Mouse (Mus musculus): ENCODE results near the gene Tgif2lx1. TPM values are rescaled to one million over a fixed set of nuclear protein-coding genes. Genes with fewer than 3 reads are reported as not detected.
"Not testable (repeated sequence)": the region's sequence is repeated elsewhere in the genome, so short reads cannot be mapped to it uniquely, and the experiment has no call there.

The Tgif2lx1 gene
- total RNA-seq (2021), result not detected

GRCm38 (mm10) chrX:118480637-118481036, at the start of gene Tgif2lx1:
Tgif2lx1 (minus strand) TSS chrX:118480737.
- intact Hi-C loops (cut with DNase I); DNase-seq (ENCODE audit: low spot score in 2 of 2): not testable (repeated sequence)

Other genes with a start within 250 kb of the Tgif2lx1 start
- gene Tgif2lx2, start 53.5 kb downstream of the Tgif2lx1 start, total RNA-seq (2021), result not detected